Comparison of ENCODE assay signal across 27 mouse cellular contexts in genomic region chr9:10101812-10102440, GRCm38 (mm10).
DNase-seq lines count a peak whose midpoint lies in the region; ATAC-seq and TF ChIP-seq lines count a peak whose summit lies in the region.
"Had no signal": no experiment of that assay in that cellular context is flagged by ENCODE, and none has a peak within 500 bp of the region (broad histone marks: within the 10 kb centered on the region; RNA-seq: fewer than 3 reads in every experiment).

No protein-coding gene starts in this region.

- peaks cover 8% of the 10 kb centered on the region for H3K4me1 ChIP-seq in kidney, embryonic 15.5 days
- no peaks in the 10 kb centered on the region for H3K4me1 ChIP-seq in liver, adult 2 months (ENCODE audit: control insufficient read depth, insufficient read depth, low read length)
- no peaks in the 10 kb centered on the region for H3K4me1 ChIP-seq in liver, postnatal 0 days (ENCODE audit: insufficient read depth)
- H3K4me1 ChIP-seq: embryonic facial prominence, embryonic 13.5 days; forebrain, embryonic 10.5 days; forebrain, embryonic 13.5 days; heart, embryonic 10.5 days; heart, embryonic 13.5 days had no signal

- TF ChIP-seq POLR2A in liver, adult 2 months (IDR thresholded peaks at IDR 0.05; ENCODE audit: extremely low read depth, insufficient read depth, low read length), result no peak

- no peak overlapping the region for H3K27ac ChIP-seq in kidney, embryonic 15.5 days
- no peak overlapping the region for H3K27ac ChIP-seq in liver, adult 2 months (replicated peaks; ENCODE audit: insufficient read depth, low read depth, low read length)
- H3K27ac ChIP-seq in liver, postnatal 0 days (ENCODE audit: low read depth), result no peak overlapping the region
- H3K27ac ChIP-seq: embryonic facial prominence, embryonic 13.5 days; forebrain, embryonic 10.5 days; forebrain, embryonic 13.5 days; heart, adult 2 months; heart, embryonic 10.5 days; heart, embryonic 13.5 days; hindbrain, embryonic 14.5 days had no signal

- no peaks in the 10 kb centered on the region for H3K79me2 ChIP-seq in liver, adult 2 months (ENCODE audit: control insufficient read depth, insufficient read depth, low read length)

- no peaks in the 10 kb centered on the region for H3K27me3 ChIP-seq in kidney, embryonic 15.5 days
- no peaks in the 10 kb centered on the region for H3K27me3 ChIP-seq in liver, adult 2 months (ENCODE audit: control insufficient read depth, insufficient read depth, low read length)
- no peaks in the 10 kb centered on the region for H3K27me3 ChIP-seq in liver, postnatal 0 days (ENCODE audit: insufficient read depth, low read length)
- H3K27me3 ChIP-seq: embryonic facial prominence, embryonic 13.5 days; forebrain, embryonic 13.5 days; heart, embryonic 13.5 days had no signal

- H3K9me3 ChIP-seq in kidney, embryonic 15.5 days (replicated peaks), result no peaks in the 10 kb centered on the region
- H3K9me3 ChIP-seq in liver, postnatal 0 days (ENCODE audit: low read length), result no peaks in the 10 kb centered on the region
- H3K9me3 ChIP-seq: embryonic facial prominence, embryonic 13.5 days; forebrain, embryonic 10.5 days; forebrain, embryonic 13.5 days; heart, embryonic 10.5 days; heart, embryonic 13.5 days had no signal

- no peak overlapping the region for H3K4me3 ChIP-seq in kidney, embryonic 15.5 days (replicated peaks)
- no peak overlapping the region for H3K4me3 ChIP-seq in liver, adult 2 months (ENCODE audit: insufficient read depth, low read depth, low read length)
- no peak overlapping the region for H3K4me3 ChIP-seq in liver, postnatal 0 days (ENCODE audit: low read depth, low read length)
- H3K4me3 ChIP-seq: embryonic facial prominence, embryonic 13.5 days; forebrain, embryonic 10.5 days; forebrain, embryonic 13.5 days; heart, adult 2 months; heart, embryonic 10.5 days; heart, embryonic 13.5 days had no signal

- peak; percentile 1 for DNase-seq in embryo, embryonic 10.5 days (ENCODE audit: low spot score)
- DNase-seq in embryo, embryonic 9.5 days (ENCODE audit: extremely low spot score), result no peak
- no peak for DNase-seq in kidney, adult 9 months
- peak; percentile 30 for DNase-seq in kidney, postnatal 10 days
- no peak for DNase-seq in kidney, postnatal 36 days
- DNase-seq in liver, adult 2 months (ENCODE audit: extremely low read depth, low read depth, low spot score), result peak; percentile 3
- no peak for DNase-seq in liver, postnatal 0 days
- DNase-seq: adrenal gland, adult 8-10 months; adrenal gland, postnatal 25 days; cerebellum, adult 11-12 months; cerebellum, adult 8-10 months; cerebellum, postnatal 10 days; cerebellum, postnatal 36 days; gastrocnemius, postnatal 10 days; gastrocnemius, postnatal 36 days; heart, adult 2 months; heart, postnatal 14 days; heart, postnatal 4 days had no signal

- no peak for TF ChIP-seq EP300 in liver, postnatal 0 days (IDR thresholded peaks at IDR 0.05; ENCODE audit: low read depth)

- H3K36me3 ChIP-seq in kidney, embryonic 15.5 days, result no peaks in the 10 kb centered on the region
- no peaks in the 10 kb centered on the region for H3K36me3 ChIP-seq in liver, adult 2 months (ENCODE audit: control insufficient read depth, insufficient read depth, low read length)
- H3K36me3 ChIP-seq in liver, postnatal 0 days (replicated peaks; ENCODE audit: insufficient read depth, low read length), result no peaks in the 10 kb centered on the region
- H3K36me3 ChIP-seq: embryonic facial prominence, embryonic 13.5 days; forebrain, embryonic 10.5 days; heart, embryonic 10.5 days; heart, embryonic 13.5 days had no signal

- peak; percentile 85 for ATAC-seq in kidney, embryonic 15.5 days (replicated peaks; ENCODE audit: low FRiP score)
- no peak for ATAC-seq in liver, postnatal 0 days
- ATAC-seq: activated CD4-positive, CD25-positive, alpha-beta regulatory T cell, adult 4 months; forebrain, embryonic 13.5 days; forebrain, embryonic 16.5 days had no signal

- no peak overlapping the region for H3K4me2 ChIP-seq in kidney, embryonic 15.5 days
- H3K4me2 ChIP-seq in liver, postnatal 0 days (ENCODE audit: low read depth, low read length), result no peak overlapping the region
- H3K4me2 ChIP-seq: embryonic facial prominence, embryonic 13.5 days; forebrain, embryonic 13.5 days; heart, embryonic 13.5 days; hindbrain, embryonic 14.5 days had no signal

- 20% methylated on average over 5 of the region's 5 CpGs for WGBS in kidney, embryonic 15.5 days
- WGBS in liver, adult 2 months, result 20% methylated on average over 5 of the region's 5 CpGs
- WGBS in liver, postnatal 0 days (ENCODE audit: insufficient replicate concordance), result 29% methylated on average over 5 of the region's 5 CpGs

- H3K9ac ChIP-seq in kidney, embryonic 15.5 days, result no peak overlapping the region
- H3K9ac ChIP-seq in liver, adult 2 months (ENCODE audit: low read depth, low read length), result no peak overlapping the region
- no peak overlapping the region for H3K9ac ChIP-seq in liver, postnatal 0 days (replicated peaks)
- H3K9ac ChIP-seq: embryonic facial prominence, embryonic 13.5 days; forebrain, embryonic 13.5 days; heart, embryonic 13.5 days; hindbrain, embryonic 14.5 days had no signal

- no peak for TF ChIP-seq CTCF in liver, adult 2 months (IDR thresholded peaks at IDR 0.05; ENCODE audit: low read depth, low read length)
- TF ChIP-seq CTCF in liver, postnatal 0 days (IDR thresholded peaks at IDR 0.05; ENCODE audit: low read depth), result no peak

Comparison
In these comparisons a context has a peak if more than half of its experiments do, and no peak if none do; other contexts are left out.
1. DNase-seq: peak in embryo, embryonic 10.5 days (single experiment), kidney, postnatal 10 days (single experiment) and liver, adult 2 months (single experiment); none in embryo, embryonic 9.5 days (single experiment), kidney, adult 9 months (single experiment), kidney, postnatal 36 days (0 of 2) and liver, postnatal 0 days (single experiment).